Mouse (Mus musculus): ENCODE data around the gene Tars2. TPM values are rescaled to one million over a fixed set of nuclear protein-coding genes. Genes with fewer than 3 reads are reported as not detected.

Gene Tars2
- polyA plus RNA-seq, 1 experiment from 2014 or later, result 58.9 TPM

GRCm38 (mm10) chr3:95740406-95740805, 19.6 kb downstream of the Tars2 start:
- Histone ChIP-seq H3K9me3 (ENCODE audit: control insufficient read depth, low read length) (no peaks in the 10 kb centered on the region), H3K4me3 (ENCODE audit: low read length) (no peak overlapping the region), H3K27me3 (replicated peaks; ENCODE audit: control insufficient read depth, insufficient read depth, low read length) (no peaks in the 10 kb centered on the region), H3K9ac (ENCODE audit: low read depth, low read length) (no peak overlapping the region), H3K36me3 (ENCODE audit: control insufficient read depth, insufficient read depth, low read length) (peaks cover 16% of the 10 kb centered on the region), H3K4me1 (ENCODE audit: control insufficient read depth, insufficient read depth, low read length) (peaks cover 8% of the 10 kb centered on the region; the same call in 1 of the 2 replicates), H3K27ac (ENCODE audit: low read length) (no peak overlapping the region), H3K4me2 (ENCODE audit: low read depth, low read length) (no peak overlapping the region)
- peak; percentile 41 for ATAC-seq
- WGBS, result 58% methylated on average over 8 of the region's 8 CpGs

GRCm38 (mm10) chr3:95739353-95740104, 20.5 kb downstream of the Tars2 start, which contains the start of gene Ecm1:
Gene Ecm1, minus strand, starts transcription at chr3:95739569.
- H3K36me3 ChIP-seq (ENCODE audit: control insufficient read depth, insufficient read depth, low read length), result peaks cover 12% of the 10 kb centered on the region
- H3K4me3 ChIP-seq (ENCODE audit: low read length), result no peak within 1 kb of the TSS
- H3K4me2 ChIP-seq (ENCODE audit: low read depth, low read length), result no peak within 1 kb of the TSS; the same call in 1 of the 2 replicates
- no peaks in the 10 kb centered on the region for H3K27me3 ChIP-seq (replicated peaks; ENCODE audit: control insufficient read depth, insufficient read depth, low read length)
- no peaks in the 10 kb centered on the region for H3K9me3 ChIP-seq (ENCODE audit: control insufficient read depth, low read length)
- H3K27ac ChIP-seq (ENCODE audit: low read length), result peak within 1 kb of the TSS; percentile 23; the same call in 1 of the 2 replicates
- peak; percentile 26; the same call in 1 of the 2 replicates for ATAC-seq
- no peak within 1 kb of the TSS for H3K9ac ChIP-seq (ENCODE audit: low read depth, low read length)
- WGBS, result 64% methylated on average over 7 of the region's 7 CpGs
- peaks cover 8% of the 10 kb centered on the region; the same call in 1 of the 2 replicates for H3K4me1 ChIP-seq (ENCODE audit: control insufficient read depth, insufficient read depth, low read length)

GRCm38 (mm10) chr3:95735071-95735670, 24.8 kb downstream of the Tars2 start:
- peaks cover 13% of the 10 kb centered on the region; the same call in 1 of the 2 replicates for H3K4me1 ChIP-seq (ENCODE audit: control insufficient read depth, insufficient read depth, low read length)

GRCm38 (mm10) chr3:95734092-95734702, 25.8 kb downstream of the Tars2 start:
- Histone ChIP-seq H3K27ac (ENCODE audit: low read length) (peak overlapping the region; percentile 12; the same call in 1 of the 2 replicates), H3K9ac (ENCODE audit: low read depth, low read length) (0 out of 2 replicates have a peak overlapping the region, but pooled peaks have one; percentile 1), H3K4me3 (ENCODE audit: low read length) (no peak overlapping the region), H3K4me2 (ENCODE audit: low read depth, low read length) (no peak overlapping the region), H3K4me1 (ENCODE audit: control insufficient read depth, insufficient read depth, low read length) (peaks cover 6% of the 10 kb centered on the region; the same call in 1 of the 2 replicates), H3K36me3 (ENCODE audit: control insufficient read depth, insufficient read depth, low read length) (peaks cover 9% of the 10 kb centered on the region; the same call in 1 of the 2 replicates), H3K27me3 (replicated peaks; ENCODE audit: control insufficient read depth, insufficient read depth, low read length) (no peaks in the 10 kb centered on the region), H3K9me3 (ENCODE audit: control insufficient read depth, low read length) (no peaks in the 10 kb centered on the region)
- peak; percentile 49; the same call in 1 of the 2 replicates for ATAC-seq
- WGBS, result 75% methylated on average over 13 of the region's 13 CpGs

More at GRCm38 (mm10) chr3:95735071-95735670, 24.8 kb downstream of the Tars2 start:
- Histone ChIP-seq H3K27ac (ENCODE audit: low read length) (no peak overlapping the region), H3K4me3 (ENCODE audit: low read length) (no peak overlapping the region), H3K4me2 (ENCODE audit: low read depth, low read length) (no peak overlapping the region), H3K36me3 (ENCODE audit: control insufficient read depth, insufficient read depth, low read length) (peaks cover 9% of the 10 kb centered on the region; the same call in 1 of the 2 replicates), H3K27me3 (replicated peaks; ENCODE audit: control insufficient read depth, insufficient read depth, low read length) (no peaks in the 10 kb centered on the region), H3K9me3 (ENCODE audit: control insufficient read depth, low read length) (no peaks in the 10 kb centered on the region), H3K9ac (ENCODE audit: low read depth, low read length) (no peak overlapping the region)
- 84% methylated on average over 12 of the region's 12 CpGs for WGBS
- ATAC-seq, result no peak

GRCm38 (mm10) chr3:95732744-95733521, 27.1 kb downstream of the Tars2 start:
- Histone ChIP-seq H3K27ac (ENCODE audit: low read length) (no peak overlapping the region), H3K4me3 (ENCODE audit: low read length) (no peak overlapping the region), H3K4me2 (ENCODE audit: low read depth, low read length) (no peak overlapping the region), H3K9ac (ENCODE audit: low read depth, low read length) (no peak overlapping the region), H3K36me3 (ENCODE audit: control insufficient read depth, insufficient read depth, low read length) (peaks cover 9% of the 10 kb centered on the region; the same call in 1 of the 2 replicates), H3K9me3 (ENCODE audit: control insufficient read depth, low read length) (no peaks in the 10 kb centered on the region), H3K27me3 (replicated peaks; ENCODE audit: control insufficient read depth, insufficient read depth, low read length) (no peaks in the 10 kb centered on the region), H3K4me1 (ENCODE audit: control insufficient read depth, insufficient read depth, low read length) (peaks cover 4% of the 10 kb centered on the region; the same call in 1 of the 2 replicates)
- WGBS, result 81% methylated on average over 11 of the region's 11 CpGs
- ATAC-seq, result no peak

- Histone ChIP-seq H3K4me3 (ENCODE audit: low read length) (no peak overlapping the region), H3K27me3 (replicated peaks; ENCODE audit: control insufficient read depth, insufficient read depth, low read length) (no peaks in the 10 kb centered on the region), H3K36me3 (ENCODE audit: control insufficient read depth, insufficient read depth, low read length) (peaks cover 9% of the 10 kb centered on the region; the same call in 1 of the 2 replicates), H3K9ac (ENCODE audit: low read depth, low read length) (no peak overlapping the region), H3K27ac (ENCODE audit: low read length) (no peak overlapping the region), H3K4me2 (ENCODE audit: low read depth, low read length) (no peak overlapping the region), H3K4me1 (ENCODE audit: control insufficient read depth, insufficient read depth, low read length) (peaks cover 4% of the 10 kb centered on the region; the same call in 1 of the 2 replicates), H3K9me3 (ENCODE audit: control insufficient read depth, low read length) (no peaks in the 10 kb centered on the region)
- WGBS, result 96% methylated on average over 9 of the region's 9 CpGs
- no peak for ATAC-seq
These were observed 27.7 kb downstream of the Tars2 start for GRCm38 (mm10) chr3:95732297-95732696.

GRCm38 (mm10) chr3:95731802-95732201, 28.2 kb downstream of the Tars2 start:
- Histone ChIP-seq H3K27ac (ENCODE audit: low read length) (no peak overlapping the region), H3K4me3 (ENCODE audit: low read length) (no peak overlapping the region), H3K4me2 (ENCODE audit: low read depth, low read length) (no peak overlapping the region), H3K4me1 (ENCODE audit: control insufficient read depth, insufficient read depth, low read length) (peaks cover 4% of the 10 kb centered on the region; the same call in 1 of the 2 replicates), H3K27me3 (replicated peaks; ENCODE audit: control insufficient read depth, insufficient read depth, low read length) (no peaks in the 10 kb centered on the region), H3K9me3 (ENCODE audit: control insufficient read depth, low read length) (no peaks in the 10 kb centered on the region), H3K9ac (ENCODE audit: low read depth, low read length) (no peak overlapping the region), H3K36me3 (ENCODE audit: control insufficient read depth, insufficient read depth, low read length) (peaks cover 9% of the 10 kb centered on the region; the same call in 1 of the 2 replicates)
- 84% methylated on average over 4 of the region's 4 CpGs for WGBS
- ATAC-seq, result no peak

- H3K4me1 ChIP-seq (ENCODE audit: control insufficient read depth, insufficient read depth, low read length), result peaks cover 4% of the 10 kb centered on the region; the same call in 1 of the 2 replicates
- H3K9ac ChIP-seq (ENCODE audit: low read depth, low read length), result no peak overlapping the region
- ATAC-seq, result no peak
- WGBS, result 78% methylated on average over 7 of the region's 7 CpGs
- no peaks in the 10 kb centered on the region for H3K27me3 ChIP-seq (replicated peaks; ENCODE audit: control insufficient read depth, insufficient read depth, low read length)
- no peaks in the 10 kb centered on the region for H3K9me3 ChIP-seq (ENCODE audit: control insufficient read depth, low read length)
- no peak overlapping the region for H3K4me3 ChIP-seq (ENCODE audit: low read length)
- H3K27ac ChIP-seq (ENCODE audit: low read length), result no peak overlapping the region
- peaks cover 3% of the 10 kb centered on the region; the same call in 1 of the 2 replicates for H3K36me3 ChIP-seq (ENCODE audit: control insufficient read depth, insufficient read depth, low read length)
- no peak overlapping the region for H3K4me2 ChIP-seq (ENCODE audit: low read depth, low read length)
These were observed 29.6 kb downstream of the Tars2 start for GRCm38 (mm10) chr3:95730431-95730830.
